ENCODE assay signal across 23 mouse cellular contexts in the genomic region with DNA sequence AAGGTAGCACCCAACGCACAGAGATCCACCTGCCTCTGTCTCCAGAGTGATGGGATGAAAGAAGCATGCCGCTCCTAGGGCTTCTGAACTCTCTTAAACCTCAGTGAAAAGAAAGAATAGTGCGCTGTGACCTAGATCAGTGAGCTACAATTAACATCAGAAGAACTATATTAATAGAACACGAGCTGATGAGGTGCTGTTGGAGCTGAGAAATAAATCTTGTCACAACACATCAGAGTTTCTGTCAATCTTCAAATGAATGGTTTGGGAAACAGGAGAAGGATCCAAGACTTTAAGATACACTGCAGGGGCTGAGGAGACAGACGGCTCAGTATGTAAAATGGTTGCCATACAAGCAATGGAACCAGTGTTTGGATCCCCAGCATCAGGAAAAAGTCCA. TPM values are rescaled to one million over a fixed set of nuclear protein-coding genes. Genes with fewer than 3 reads are reported as not detected.
"Had no signal": no experiment of that assay in that cellular context is flagged by ENCODE, and none has a peak within 500 bp of the region (broad histone marks: within the 10 kb centered on the region; RNA-seq: fewer than 3 reads in every experiment).

No protein-coding gene starts in this region.

- H3K4me1 ChIP-seq: megakaryocyte, embryonic 14.5 days had no signal

- H3K9me3 ChIP-seq: limb, embryonic 12.5 days; limb, embryonic 15.5 days; megakaryocyte, embryonic 14.5 days; midbrain, embryonic 12.5 days; stomach, embryonic 15.5 days had no signal

- H3K4me2 ChIP-seq: limb, embryonic 12.5 days; limb, embryonic 15.5 days; liver, embryonic 11.5 days; lung, embryonic 14.5 days; midbrain, embryonic 12.5 days; stomach, embryonic 15.5 days had no signal

- H3K9ac ChIP-seq: limb, embryonic 12.5 days; limb, embryonic 15.5 days; liver, embryonic 14.5 days; liver, postnatal 0 days; lung, embryonic 14.5 days; midbrain, embryonic 12.5 days; stomach, embryonic 15.5 days had no signal

- H3K27me3 ChIP-seq: limb, embryonic 12.5 days; limb, embryonic 15.5 days; midbrain, embryonic 12.5 days; stomach, embryonic 15.5 days had no signal

- ATAC-seq: liver, postnatal 0 days; lung, postnatal 0 days had no signal

- DNase-seq: kidney, adult 9 months; kidney, postnatal 14 days; kidney, postnatal 4 days; left cerebral cortex, postnatal 4 days; liver, postnatal 0 days; lung, embryonic 14.5 days; lung, postnatal 36 days; right cerebral cortex, postnatal 25 days; spleen, adult 18-20 months; thymus, postnatal 25 days had no signal

- H3K36me3 ChIP-seq: stomach, embryonic 15.5 days had no signal

- H3K4me3 ChIP-seq: limb, embryonic 12.5 days; limb, embryonic 15.5 days; megakaryocyte, embryonic 14.5 days; midbrain, embryonic 12.5 days; stomach, embryonic 15.5 days had no signal

- H3K27ac ChIP-seq: limb, embryonic 12.5 days; limb, embryonic 15.5 days; liver, embryonic 14.5 days; stomach, embryonic 15.5 days had no signal

RNA-seq across cellular contexts. Expression of gene Gm9747, which starts 39.3 kb away (rescaled TPM):
- total RNA-seq: layer of hippocampus, adult 18-20 months; layer of hippocampus, postnatal 14 days; left cerebral cortex, adult 8-10 months; left cerebral cortex, postnatal 14 days; left cerebral cortex, postnatal 4 days; midbrain, postnatal 0 days had no signal
